Mouse (Mus musculus) urinary bladder, postnatal 25 days (tissue): Measurements from ENCODE around the gene Fxyd2.

Source experiments
- DNase-seq: peaks from one replicate; pipeline ENCODE4 v3.0.0; 2022; ENCODE audit warnings: low spot score

Gene Fxyd2

GRCm38 (mm10) chr9:45399434-45399833 lies at the start of gene Fxyd2:
Fxyd2 (plus strand) TSS chr9:45399669.
- no peak for DNase-seq

DNA sequence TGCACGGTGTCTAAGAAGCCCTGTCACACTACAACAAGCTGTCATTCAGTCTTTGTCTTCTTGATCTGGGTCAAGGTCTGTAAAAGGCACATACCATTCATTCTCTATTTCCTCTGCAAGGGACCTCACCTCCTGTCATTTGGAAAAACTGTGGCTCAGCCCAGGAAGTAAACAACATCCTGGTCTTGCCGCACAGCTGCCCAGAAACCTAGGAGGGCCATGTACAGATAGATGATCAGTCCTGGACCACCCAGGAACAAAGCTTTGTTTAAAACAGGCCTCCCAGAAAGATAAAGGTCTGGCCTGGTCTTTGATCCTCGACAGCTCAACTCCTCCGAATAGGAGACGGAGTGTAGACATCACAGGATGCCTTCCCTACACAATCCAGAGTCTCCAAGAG lies 49.6 kb upstream of the Fxyd2 start:
- no peak for DNase-seq

DNA sequence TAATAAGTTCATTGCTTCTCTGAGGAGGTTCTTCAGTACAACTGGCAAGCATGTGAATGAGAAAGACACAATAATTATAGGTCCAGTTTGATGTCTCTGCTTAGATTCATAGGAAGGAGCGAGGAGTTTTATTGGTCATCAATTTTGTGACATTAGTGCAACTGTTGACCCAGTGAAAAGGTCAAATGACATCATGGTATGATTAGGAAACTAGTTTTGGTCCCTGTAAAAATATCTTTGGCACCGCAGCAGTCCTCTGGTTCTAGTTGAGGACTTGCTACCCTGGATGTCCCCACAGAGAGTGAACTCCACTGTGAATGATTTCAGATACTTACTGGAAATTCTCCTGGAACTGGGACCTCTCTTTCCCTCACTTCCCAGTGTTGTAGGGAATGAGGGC lies 44.3 kb upstream of the Fxyd2 start:
- DNase-seq: no peak

GRCm38 (mm10) chr9:45358356-45358755 lies 41.1 kb upstream of the Fxyd2 start:
- DNase-seq: no peak

GRCm38 (mm10) chr9:45362051-45362461 lies 37.4 kb upstream of the Fxyd2 start:
- DNase-seq: no peak

DNA sequence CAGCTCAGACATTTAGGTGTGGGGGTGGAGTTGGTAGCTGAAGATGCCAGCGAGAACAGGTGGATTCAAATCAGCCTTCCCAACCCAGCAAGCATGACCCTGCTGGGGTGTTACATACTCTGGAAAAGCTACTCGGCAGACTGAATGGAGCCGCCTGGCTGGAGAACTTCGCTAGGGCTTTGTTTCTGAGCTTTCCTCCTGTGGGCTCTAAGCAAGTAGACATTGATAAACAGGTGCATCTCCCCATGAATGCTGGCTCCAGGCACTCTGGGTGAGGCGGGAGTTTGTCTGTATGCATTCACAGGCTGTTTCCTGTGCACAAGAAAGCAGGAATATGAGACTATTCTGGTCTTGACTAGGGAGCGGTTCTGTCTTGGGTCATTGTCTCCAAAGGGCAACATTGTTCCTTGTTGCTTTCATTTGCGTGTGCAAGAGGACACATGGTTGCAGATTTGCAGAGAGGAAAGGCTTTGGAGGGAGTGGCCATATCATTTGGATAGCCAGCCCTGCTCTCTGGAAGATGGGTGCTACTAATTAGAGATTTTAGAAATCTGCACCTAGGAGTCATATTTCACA lies 35.7 kb upstream of the Fxyd2 start:
- no peak for DNase-seq

DNA sequence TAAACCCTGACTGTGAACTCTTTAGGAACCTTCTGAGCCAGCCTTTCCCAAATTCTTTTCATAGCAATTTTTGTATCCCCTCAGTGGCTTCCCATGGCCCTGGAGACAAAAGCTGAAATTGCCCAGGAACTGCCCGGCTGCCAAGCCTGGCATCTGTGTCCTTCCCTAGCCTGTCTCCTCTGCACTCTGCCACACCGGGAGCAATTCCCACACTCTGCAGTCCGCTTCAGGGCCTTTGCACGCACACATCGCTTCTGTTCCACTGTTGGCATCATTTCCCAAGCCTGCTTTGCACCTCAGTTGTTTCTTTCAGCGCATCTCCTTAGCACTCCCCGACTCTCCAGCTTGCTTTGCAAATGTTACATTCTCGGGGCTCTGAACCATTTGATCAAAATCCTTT lies 31.8 kb upstream of the Fxyd2 start:
- DNase-seq: no peak

DNA sequence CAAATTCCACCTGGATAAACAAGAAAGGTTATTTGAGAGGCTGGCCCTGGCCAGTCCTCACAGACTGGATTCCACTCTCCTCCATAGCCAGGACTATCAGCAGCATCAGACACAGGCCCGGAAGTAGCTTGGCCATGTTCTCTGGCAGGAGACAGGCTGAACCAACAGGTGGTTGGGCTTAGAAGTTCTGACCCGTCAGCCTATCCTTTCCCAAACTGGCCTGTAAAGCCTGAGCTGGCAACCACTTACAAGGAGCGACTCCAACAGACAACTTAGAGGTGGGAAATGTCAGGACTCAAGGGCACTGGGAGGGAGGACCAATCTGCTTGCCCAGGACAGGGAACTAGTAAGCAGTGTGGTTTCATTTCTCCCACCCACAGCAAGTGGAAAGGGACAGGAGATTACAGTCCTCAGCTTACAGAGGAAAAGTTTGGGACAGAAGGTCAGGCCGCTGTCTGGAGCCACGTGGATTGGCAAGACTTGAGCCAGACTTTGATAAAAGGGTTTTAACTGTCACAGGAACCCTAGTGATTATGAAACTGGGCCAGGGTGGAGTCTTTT lies 31.0 kb upstream of the Fxyd2 start:
- no peak for DNase-seq

DNA sequence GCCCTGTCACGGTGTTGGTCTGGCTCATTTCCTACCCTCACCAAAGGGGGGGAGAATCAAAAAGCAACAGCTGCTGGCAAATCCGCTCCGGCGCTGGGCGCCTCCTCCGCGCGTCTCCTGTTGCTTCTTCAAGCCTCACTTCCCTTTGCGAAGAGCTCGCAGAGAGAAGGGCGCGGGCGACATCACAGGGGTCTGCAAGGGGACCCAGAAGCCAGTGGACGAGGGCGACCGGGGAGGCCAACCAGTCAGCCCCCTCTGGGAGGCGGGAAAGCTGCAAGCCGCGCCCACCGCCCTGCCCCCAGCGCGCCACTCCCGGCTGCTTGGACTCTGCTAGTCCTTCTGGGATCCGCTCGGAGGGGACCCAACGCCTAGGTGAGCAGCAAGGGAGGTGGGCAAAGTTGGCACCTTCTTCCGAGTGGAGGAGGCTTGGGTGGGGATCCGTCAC lies 29.3 kb upstream of the Fxyd2 start, which contains the start of gene Fxyd6:
TSS of gene Fxyd6 (plus strand) at position 69 of the 445 bp plus-strand sequence.
- peak; percentile 38 for DNase-seq

DNA sequence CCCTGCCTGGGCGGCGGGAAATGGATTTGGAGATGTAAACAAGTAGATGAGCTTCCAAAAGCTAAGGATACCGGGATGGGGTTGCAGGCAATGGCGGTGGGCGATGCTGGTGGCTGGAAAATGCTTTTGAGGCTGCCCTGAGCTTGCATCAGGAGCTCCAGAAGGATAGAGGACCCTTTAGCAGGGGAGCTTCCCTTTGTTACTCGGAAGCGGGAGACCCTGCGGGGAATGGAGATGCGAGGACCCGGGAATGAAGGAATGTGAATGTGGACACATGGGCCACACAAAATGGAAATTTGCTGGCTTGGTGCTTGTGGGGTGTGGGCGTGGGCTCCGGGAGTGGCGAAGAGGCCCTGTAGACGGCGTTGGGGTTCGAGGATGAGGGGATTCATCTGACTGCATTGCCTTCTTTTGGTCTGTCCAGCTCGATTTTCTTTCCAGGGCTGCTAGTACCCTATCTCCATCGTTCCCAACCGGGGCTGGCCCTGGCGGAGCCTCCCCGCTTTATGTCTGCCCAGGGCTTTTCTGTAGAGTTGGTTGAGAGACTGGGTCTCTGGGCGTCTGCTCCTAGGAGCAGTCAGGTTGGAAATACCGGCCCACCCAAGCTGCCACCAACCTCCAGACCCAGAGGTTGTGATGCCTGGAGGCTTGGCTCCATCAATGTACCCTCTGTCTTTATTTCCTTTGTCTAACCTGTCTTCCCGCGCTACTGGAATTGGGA lies 28.7 kb upstream of the Fxyd2 start:
- DNase-seq: no peak

DNA sequence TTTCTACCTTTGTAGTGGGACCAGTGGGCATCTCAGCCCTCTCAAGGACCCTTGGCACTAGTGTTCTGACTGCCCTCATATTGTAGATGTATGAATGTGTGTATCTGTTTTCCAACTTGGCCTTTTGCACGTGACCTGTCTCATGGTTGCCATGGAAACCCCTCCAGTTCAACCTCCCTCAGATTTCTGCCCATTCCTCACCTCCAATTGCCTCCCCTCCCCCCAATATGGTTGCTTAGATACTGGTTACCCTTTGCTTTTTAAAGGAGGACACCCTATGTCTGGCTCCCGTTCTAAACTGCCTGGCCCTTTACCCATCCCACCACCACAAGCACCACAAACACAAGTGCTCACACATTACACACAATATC lies 28.1 kb upstream of the Fxyd2 start:
- DNase-seq: no peak

GRCm38 (mm10) chr9:45373896-45374295 lies 25.6 kb upstream of the Fxyd2 start:
- no peak for DNase-seq

DNA sequence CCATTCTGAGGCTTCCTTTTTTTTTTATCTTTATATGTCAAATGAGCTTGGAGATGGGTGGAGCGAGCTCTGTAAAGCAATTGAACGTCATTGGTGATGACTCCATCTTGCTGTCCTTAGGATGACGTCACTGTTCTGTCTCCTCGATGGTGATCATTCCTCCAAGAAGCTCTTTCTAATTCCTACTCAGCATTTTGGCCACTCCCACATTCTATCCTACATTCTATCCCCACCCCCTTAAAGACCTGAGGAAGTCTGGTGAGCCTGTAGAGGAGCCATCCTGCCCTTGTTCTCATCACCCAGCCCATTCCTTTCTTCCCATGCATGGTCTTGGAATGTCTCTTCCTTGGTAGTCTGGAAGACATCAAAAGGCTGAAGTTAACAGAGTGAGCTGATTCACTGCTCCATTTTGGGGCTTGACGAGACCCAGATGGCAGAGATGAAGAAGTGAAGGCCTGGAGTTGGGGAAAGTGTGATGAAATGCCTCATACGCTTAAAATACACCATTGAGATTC lies 24.4 kb upstream of the Fxyd2 start:
- DNase-seq: no peak

DNA sequence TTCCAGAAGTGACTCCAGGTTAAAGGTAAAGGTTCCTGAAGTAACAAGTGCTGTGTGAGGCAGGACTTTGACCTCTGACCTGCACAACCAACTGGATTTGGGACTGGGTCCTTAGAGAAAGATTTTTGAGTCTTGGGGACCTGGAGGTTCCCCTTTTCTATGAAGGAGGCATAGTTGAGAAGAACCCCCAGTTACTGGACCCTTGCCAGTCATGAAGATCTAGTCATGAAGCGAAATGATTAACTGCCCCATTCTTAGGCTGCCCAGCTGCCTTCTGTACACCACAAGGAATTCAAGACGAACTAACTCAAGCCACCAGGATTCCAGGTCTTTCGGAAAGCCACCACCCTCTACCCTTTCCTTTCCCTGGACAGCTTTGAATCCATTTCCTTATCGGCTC lies 23.0 kb upstream of the Fxyd2 start:
- no peak for DNase-seq

GRCm38 (mm10) chr9:45376883-45377282 lies 22.6 kb upstream of the Fxyd2 start:
- no peak for DNase-seq

GRCm38 (mm10) chr9:45380411-45381251 lies 18.8 kb upstream of the Fxyd2 start:
- DNase-seq: no peak

DNA sequence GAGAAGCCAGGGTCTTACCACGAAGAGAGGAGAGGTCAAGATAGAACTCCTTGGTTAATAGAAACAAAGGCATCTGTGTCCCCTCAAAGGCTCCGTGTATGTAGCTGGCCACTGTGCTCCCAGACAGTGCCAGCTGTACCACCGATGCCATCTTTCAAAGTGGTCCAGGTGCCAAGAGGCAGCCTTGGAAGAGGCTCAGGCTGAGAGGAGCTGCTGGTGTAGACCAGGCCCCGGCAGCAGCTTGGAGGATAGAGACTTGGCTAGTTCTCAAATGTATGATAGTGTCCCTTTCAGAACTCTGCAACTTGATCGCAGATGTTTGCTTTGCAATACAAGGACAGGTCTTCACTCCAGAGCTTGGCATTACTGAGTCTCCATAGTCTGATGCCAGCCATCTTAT lies 17.1 kb upstream of the Fxyd2 start:
- DNase-seq: no peak

- DNase-seq: no peak
Measured at GRCm38 (mm10) chr9:45382834-45383233, 16.6 kb upstream of the Fxyd2 start.

DNA sequence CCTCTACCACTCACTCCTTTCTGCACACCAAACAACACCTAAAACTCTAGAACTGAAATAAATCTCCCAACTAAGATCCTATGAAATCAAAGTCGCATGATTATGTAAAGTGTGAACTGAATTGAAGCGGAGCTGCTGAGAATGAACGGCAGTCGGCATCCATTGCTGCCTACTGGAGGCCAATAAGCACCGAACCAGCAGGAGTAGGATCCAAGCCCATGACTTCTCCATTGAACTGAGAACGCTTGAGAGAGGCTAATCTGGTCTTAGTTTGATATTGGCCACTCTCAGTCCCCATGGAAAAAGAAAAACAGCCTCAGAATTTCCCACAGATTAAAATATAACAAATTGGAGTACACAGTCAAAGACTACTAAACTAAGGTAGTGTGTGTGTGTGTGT lies 15.6 kb upstream of the Fxyd2 start:
- no peak for DNase-seq

DNA sequence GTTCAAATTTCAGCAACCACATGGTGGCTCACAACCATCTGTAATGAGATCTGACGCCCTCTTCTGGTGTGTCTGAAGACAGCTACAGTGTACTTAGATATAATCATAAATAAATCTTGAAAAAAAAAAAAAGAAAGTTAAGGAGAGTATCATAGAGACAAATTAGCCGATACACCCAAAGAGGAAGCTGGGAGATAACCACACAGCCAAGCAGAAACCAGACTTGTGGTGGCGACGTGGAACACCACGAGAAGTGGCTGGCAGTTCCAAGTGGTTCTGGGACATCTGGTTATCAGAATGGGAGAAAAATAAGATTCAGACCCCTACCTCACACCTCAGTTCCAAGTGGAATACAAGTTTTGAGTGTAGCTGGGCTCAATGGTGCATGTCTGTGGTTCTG lies 12.8 kb upstream of the Fxyd2 start:
- DNase-seq: no peak

- DNase-seq: peak; percentile 86
Measured at GRCm38 (mm10) chr9:45388385-45388994, 11.0 kb upstream of the Fxyd2 start.

- DNase-seq: no peak
Measured at GRCm38 (mm10) chr9:45389596-45389995, 9.9 kb upstream of the Fxyd2 start.
